Mouse (Mus musculus) hindbrain, embryonic 11.5 days (tissue): Measurements from ENCODE around the gene Mettl18. TPM values are rescaled to one million over a fixed set of nuclear protein-coding genes. Genes with fewer than 3 reads are reported as not detected.
"Not testable (repeated sequence)": the region's sequence is repeated elsewhere in the genome, so short reads cannot be mapped to it uniquely, and the experiment has no call there.

ENCODE experiments used
- ATAC-seq: fragments of 200-750 bp; cut with Nextera tagmentation; 2 replicates; pipeline ENCODE4 v1.8.0; 2017; ENCODE audit warnings: mild to moderate bottlenecking, moderate TSS enrichment, moderate library complexity; ENCODE audit not compliant: low FRiP score
- DNase-seq: peaks from one replicate; pipeline ENCODE4 v3.0.0-alpha.2; 2015; ENCODE audit warnings: low spot score
- H3K27ac ChIP-seq: fragments of 300-500 bp; sonication (generic); 2 replicates; pipeline ENCODE4 v1.5.1; 2014; ENCODE audit warnings: mild to moderate bottlenecking, low read depth, low read length
- H3K27me3 ChIP-seq: fragments of 300-500 bp; sonication (generic); 2 replicates; pipeline ENCODE4 v1.6.1; 2014; ENCODE audit warnings: mild to moderate bottlenecking, low read length, moderate library complexity, mixed read lengths; ENCODE audit not compliant: control insufficient read depth, insufficient read depth
- H3K36me3 ChIP-seq: fragments of 300-500 bp; sonication (generic); 2 replicates; pipeline ENCODE4 v1.6.1; 2014; ENCODE audit warnings: mild to moderate bottlenecking, low read length, moderate library complexity, mixed read lengths; ENCODE audit not compliant: control insufficient read depth, insufficient read depth
- H3K4me1 ChIP-seq: fragments of 300-500 bp; sonication (generic); replicated peaks from 2 replicates; pipeline ENCODE4 v1.6.1; 2014; ENCODE audit warnings: low read length, mixed read lengths; ENCODE audit not compliant: control insufficient read depth, insufficient read depth
- H3K4me2 ChIP-seq: fragments of 300-500 bp; sonication (generic); replicated peaks from 2 replicates; pipeline ENCODE4 v1.6.1; 2014; ENCODE audit warnings: mild to moderate bottlenecking, low read depth, low read length
- H3K4me3 ChIP-seq: fragments of 300-500 bp; sonication (generic); 2 replicates; pipeline ENCODE4 v1.5.1; 2014; ENCODE audit warnings: low read depth, low read length
- H3K9ac ChIP-seq: fragments of 300-500 bp; sonication (generic); 2 replicates; pipeline ENCODE4 v1.6.1; 2014; ENCODE audit warnings: low read depth, low read length
- H3K9me3 ChIP-seq: fragments of 300-500 bp; sonication (generic); 2 replicates; pipeline ENCODE4 v1.6.1; 2016; ENCODE audit warnings: low read length; ENCODE audit not compliant: control insufficient read depth
- WGBS: fragments of 180-500 bp; shearing (Covaris S2); extraction: QIAGEN DNeasy Blood & Tissue Kit; methylation state at CpG from one replicate; pipeline ENCODE4 v1.1.7; 2014; 5-methylcytosine and 5-hydroxymethylcytosine counted together
- polyA plus RNA-seq: library from polyadenylated mRNA; unstranded; fragments of >200 nt; fragmentation: Nextera tagmentation; extraction: Ambion mirVana; gene quantifications from 2 replicates; pipeline ENCODE4 v1.2.1, GENCODE M21; 2014

The Mettl18 gene
- polyA plus RNA-seq, 1 experiment from 2014 or later: 8.2 TPM

- H3K27me3 ChIP-seq, H3K4me1 ChIP-seq, H3K4me3 ChIP-seq, DNase-seq, H3K9me3 ChIP-seq, ATAC-seq, H3K4me2 ChIP-seq, H3K9ac ChIP-seq, H3K36me3 ChIP-seq, H3K27ac ChIP-seq: not testable (repeated sequence)
- WGBS: 81% methylated on average over 5 of the region's 5 CpGs
These were observed 27.4 kb downstream of the Mettl18 start for GRCm38 (mm10) chr1:164022106-164022505.

- Histone ChIP-seq H3K27me3 (no peaks in the 10 kb centered on the region), H3K4me2 (no peak overlapping the region), H3K27ac (no peak overlapping the region), H3K4me1 (no peaks in the 10 kb centered on the region), H3K9ac (no peak overlapping the region), H3K36me3 (no peaks in the 10 kb centered on the region), H3K9me3 (no peaks in the 10 kb centered on the region), H3K4me3 (no peak overlapping the region)
- DNase-seq (no peak), ATAC-seq (no peak)
- WGBS: 87% methylated on average over 4 of the region's 4 CpGs
These were observed 31.0 kb downstream of the Mettl18 start for GRCm38 (mm10) chr1:164025685-164026084.

- no peak overlapping the region for H3K9ac ChIP-seq
- DNase-seq (no peak), ATAC-seq (no peak)
- no peaks in the 10 kb centered on the region for H3K27me3 ChIP-seq
- H3K9me3 ChIP-seq: no peaks in the 10 kb centered on the region
- no peak overlapping the region for H3K4me3 ChIP-seq
- H3K36me3 ChIP-seq: no peaks in the 10 kb centered on the region
- H3K4me1 ChIP-seq: no peaks in the 10 kb centered on the region
- no peak overlapping the region for H3K27ac ChIP-seq
- 57% methylated on average over 5 of the region's 5 CpGs for WGBS
- H3K4me2 ChIP-seq: no peak overlapping the region
These were observed 32.7 kb downstream of the Mettl18 start for GRCm38 (mm10) chr1:164027416-164027815.

GRCm38 (mm10) chr1:164040385-164041135 lies 45.9 kb downstream of the Mettl18 start:
- H3K4me2 ChIP-seq: no peak overlapping the region
- H3K4me3 ChIP-seq: no peak overlapping the region
- no peaks in the 10 kb centered on the region for H3K27me3 ChIP-seq
- ATAC-seq (no peak), DNase-seq (no peak)
- WGBS: 78% methylated on average over 10 of the region's 10 CpGs
- H3K4me1 ChIP-seq: no peaks in the 10 kb centered on the region
- H3K9me3 ChIP-seq: no peaks in the 10 kb centered on the region
- H3K27ac ChIP-seq: no peak overlapping the region
- no peak overlapping the region for H3K9ac ChIP-seq
- no peaks in the 10 kb centered on the region for H3K36me3 ChIP-seq

GRCm38 (mm10) chr1:164043549-164043948 lies 48.9 kb downstream of the Mettl18 start:
- H3K4me3 ChIP-seq: no peak overlapping the region
- DNase-seq (no peak), ATAC-seq (no peak)
- no peak overlapping the region for H3K4me2 ChIP-seq
- WGBS: 81% methylated on average over 3 of the region's 3 CpGs
- no peak overlapping the region for H3K9ac ChIP-seq
- H3K4me1 ChIP-seq: no peaks in the 10 kb centered on the region
- H3K36me3 ChIP-seq: no peaks in the 10 kb centered on the region
- H3K27me3 ChIP-seq: no peaks in the 10 kb centered on the region
- no peak overlapping the region for H3K27ac ChIP-seq
- no peaks in the 10 kb centered on the region for H3K9me3 ChIP-seq

Other genes starting within 250 kb of the Mettl18 start
- 67.9 and 72.3 TPM in 2 replicates for gene Kifap3, start 215.3 kb upstream of the Mettl18 start, polyA plus RNA-seq
- 21.8 TPM in 2 replicates for gene Scyl3, start 65.8 kb upstream of the Mettl18 start, polyA plus RNA-seq
- gene BC055324, start 93 bp upstream of the Mettl18 start, polyA plus RNA-seq: 26.1 and 29.8 TPM in 2 replicates
- gene Sele, start 53.3 kb downstream of the Mettl18 start, polyA plus RNA-seq: not detected in 2 replicates
- gene Sell, start 67.1 kb downstream of the Mettl18 start, polyA plus RNA-seq: not detected in 2 replicates
- gene Selp, start 120.4 kb downstream of the Mettl18 start, polyA plus RNA-seq: 0.06 TPM in 1 of 2 replicates, not detected in the other
- 0.28 TPM in 2 replicates for gene F5, start 156.9 kb downstream of the Mettl18 start, polyA plus RNA-seq